Mouse (Mus musculus): ENCODE data around the gene Sptbn1. TPM values are rescaled to one million over a fixed set of nuclear protein-coding genes. Genes with fewer than 3 reads are reported as not detected.
"Not testable (repeated sequence)": the region's sequence is repeated elsewhere in the genome, so short reads cannot be mapped to it uniquely, and the experiment has no call there.

Sptbn1 gene
- polyA plus RNA-seq, 1 experiment from 2014 or later: 66.6 TPM

GRCm38 (mm10) chr11:30268648-30269375 lies 837 bp upstream of the Sptbn1 start:
- DNase-seq (ENCODE audit: low spot score): no peak
- H3K36me3 ChIP-seq (replicated peaks): no peaks in the 10 kb centered on the region
- peaks cover 10% of the 10 kb centered on the region for H3K27me3 ChIP-seq (replicated peaks; ENCODE audit: low read depth, poor library complexity, severe bottlenecking)
- H3K9me3 ChIP-seq: no peaks in the 10 kb centered on the region
- peaks cover 20% of the 10 kb centered on the region for H3K4me1 ChIP-seq
- peak overlapping the region; percentile 79 for H3K4me3 ChIP-seq
- WGBS: 6% methylated on average over 15 of the region's 15 CpGs
- peak overlapping the region; percentile 93 for H3K27ac ChIP-seq (replicated peaks)

- no peaks in the 10 kb centered on the region for H3K9me3 ChIP-seq
These were observed 711 bp downstream of the Sptbn1 start for GRCm38 (mm10) chr11:30267036-30267891.

GRCm38 (mm10) chr11:30266691-30267035 lies 1.3 kb downstream of the Sptbn1 start:
- peak; percentile 60 for DNase-seq (ENCODE audit: low spot score)
- H3K4me3 ChIP-seq: peak overlapping the region; percentile 79
- H3K36me3 ChIP-seq (replicated peaks): no peaks in the 10 kb centered on the region
- WGBS: 4% methylated on average over 7 of the region's 7 CpGs
- no peaks in the 10 kb centered on the region for H3K9me3 ChIP-seq
- peak overlapping the region; percentile 93 for H3K27ac ChIP-seq (replicated peaks)
- H3K4me1 ChIP-seq: peaks cover 20% of the 10 kb centered on the region
- peaks cover 10% of the 10 kb centered on the region for H3K27me3 ChIP-seq (replicated peaks; ENCODE audit: low read depth, poor library complexity, severe bottlenecking)

More at GRCm38 (mm10) chr11:30267036-30267891, 711 bp downstream of the Sptbn1 start:
- no peaks in the 10 kb centered on the region for H3K36me3 ChIP-seq (replicated peaks)
- WGBS: under 1% methylated on average over 69 of the region's 69 CpGs
- DNase-seq (ENCODE audit: low spot score): no peak
- peak overlapping the region; percentile 93 for H3K27ac ChIP-seq (replicated peaks)
- H3K27me3 ChIP-seq (replicated peaks; ENCODE audit: low read depth, poor library complexity, severe bottlenecking): peaks cover 10% of the 10 kb centered on the region
- H3K4me1 ChIP-seq: peaks cover 20% of the 10 kb centered on the region
- H3K4me3 ChIP-seq: peak overlapping the region; percentile 79

GRCm38 (mm10) chr11:30265666-30266065 lies 2.3 kb downstream of the Sptbn1 start:
- Histone ChIP-seq H3K27me3 (replicated peaks; ENCODE audit: low read depth, poor library complexity, severe bottlenecking) (peaks cover 10% of the 10 kb centered on the region), H3K36me3 (replicated peaks) (no peaks in the 10 kb centered on the region), H3K9me3 (no peaks in the 10 kb centered on the region), H3K27ac (replicated peaks) (no peak overlapping the region), H3K4me1 (peaks cover 20% of the 10 kb centered on the region), H3K4me3 (peak overlapping the region; percentile 79; the same call in 1 of the 2 replicates)
- WGBS: 85% methylated on average over 2 of the region's 2 CpGs
- DNase-seq (ENCODE audit: low spot score): no peak

GRCm38 (mm10) chr11:30263627-30264026 lies 4.3 kb downstream of the Sptbn1 start:
- Histone ChIP-seq H3K4me3 (no peak overlapping the region), H3K36me3 (replicated peaks) (no peaks in the 10 kb centered on the region), H3K9me3 (no peaks in the 10 kb centered on the region), H3K4me1 (peaks cover 15% of the 10 kb centered on the region), H3K27ac (replicated peaks) (no peak overlapping the region), H3K27me3 (replicated peaks; ENCODE audit: low read depth, poor library complexity, severe bottlenecking) (no peaks in the 10 kb centered on the region; the same call in 1 of the 2 replicates)
- DNase-seq (ENCODE audit: low spot score): no peak
- 85% methylated on average over 2 of the region's 2 CpGs for WGBS

GRCm38 (mm10) chr11:30258739-30259350 lies 9.1 kb downstream of the Sptbn1 start:
- no peak overlapping the region for H3K4me3 ChIP-seq
- no peaks in the 10 kb centered on the region for H3K27me3 ChIP-seq (replicated peaks; ENCODE audit: low read depth, poor library complexity, severe bottlenecking)
- 84% methylated on average over 6 of the region's 6 CpGs for WGBS
- no peak overlapping the region for H3K27ac ChIP-seq (replicated peaks)
- no peak for DNase-seq (ENCODE audit: low spot score)
- no peaks in the 10 kb centered on the region for H3K9me3 ChIP-seq
- no peaks in the 10 kb centered on the region for H3K4me1 ChIP-seq
- no peaks in the 10 kb centered on the region for H3K36me3 ChIP-seq (replicated peaks)

- Histone ChIP-seq H3K4me3 (no peak overlapping the region), H3K4me1 (no peaks in the 10 kb centered on the region), H3K27ac (replicated peaks) (no peak overlapping the region), H3K36me3 (replicated peaks) (no peaks in the 10 kb centered on the region), H3K9me3 (no peaks in the 10 kb centered on the region), H3K27me3 (replicated peaks; ENCODE audit: low read depth, poor library complexity, severe bottlenecking) (no peaks in the 10 kb centered on the region)
- WGBS: 75% methylated on average over 1 of the region's 1 CpGs
- no peak for DNase-seq (ENCODE audit: low spot score)
These were observed 10.2 kb downstream of the Sptbn1 start for GRCm38 (mm10) chr11:30257812-30258211.

- H3K4me3 ChIP-seq: no peak overlapping the region
- DNase-seq (ENCODE audit: low spot score): no peak
- H3K27ac ChIP-seq (replicated peaks): no peak overlapping the region
- H3K36me3 ChIP-seq (replicated peaks): no peaks in the 10 kb centered on the region
- no peaks in the 10 kb centered on the region for H3K9me3 ChIP-seq
- H3K27me3 ChIP-seq (replicated peaks; ENCODE audit: low read depth, poor library complexity, severe bottlenecking): no peaks in the 10 kb centered on the region
- no peaks in the 10 kb centered on the region for H3K4me1 ChIP-seq
These were observed 10.9 kb downstream of the Sptbn1 start for GRCm38 (mm10) chr11:30257085-30257484.

GRCm38 (mm10) chr11:30256491-30256890 lies 11.5 kb downstream of the Sptbn1 start:
- H3K27me3 ChIP-seq (replicated peaks; ENCODE audit: low read depth, poor library complexity, severe bottlenecking): no peaks in the 10 kb centered on the region
- no peak for DNase-seq (ENCODE audit: low spot score)
- no peak overlapping the region for H3K27ac ChIP-seq (replicated peaks)
- H3K36me3 ChIP-seq (replicated peaks): no peaks in the 10 kb centered on the region
- no peaks in the 10 kb centered on the region for H3K4me1 ChIP-seq
- WGBS: 89% methylated on average over 5 of the region's 5 CpGs
- H3K9me3 ChIP-seq: no peaks in the 10 kb centered on the region
- H3K4me3 ChIP-seq: no peak overlapping the region

GRCm38 (mm10) chr11:30255211-30255610 lies 12.8 kb downstream of the Sptbn1 start:
- H3K27me3 ChIP-seq (replicated peaks; ENCODE audit: low read depth, poor library complexity, severe bottlenecking); DNase-seq (ENCODE audit: low spot score); H3K36me3 ChIP-seq (replicated peaks); H3K27ac ChIP-seq (replicated peaks); H3K4me1 ChIP-seq; H3K4me3 ChIP-seq; H3K9me3 ChIP-seq: not testable (repeated sequence)
- 95% methylated on average over 3 of the region's 3 CpGs for WGBS

- no peaks in the 10 kb centered on the region for H3K36me3 ChIP-seq (replicated peaks)
- 92% methylated on average over 11 of the region's 11 CpGs for WGBS
- no peak for DNase-seq (ENCODE audit: low spot score)
These were observed 16.6 kb downstream of the Sptbn1 start for GRCm38 (mm10) chr11:30251294-30251904.

GRCm38 (mm10) chr11:30249452-30250016 lies 18.4 kb downstream of the Sptbn1 start:
- Histone ChIP-seq H3K4me1 (no peaks in the 10 kb centered on the region), H3K9me3 (no peaks in the 10 kb centered on the region), H3K27me3 (replicated peaks; ENCODE audit: low read depth, poor library complexity, severe bottlenecking) (no peaks in the 10 kb centered on the region), H3K4me3 (no peak overlapping the region), H3K27ac (replicated peaks) (no peak overlapping the region), H3K36me3 (replicated peaks) (no peaks in the 10 kb centered on the region)
- DNase-seq (ENCODE audit: low spot score): no peak
- 89% methylated on average over 4 of the region's 4 CpGs for WGBS

More at GRCm38 (mm10) chr11:30251294-30251904, 16.6 kb downstream of the Sptbn1 start:
- no peaks in the 10 kb centered on the region for H3K27me3 ChIP-seq (replicated peaks; ENCODE audit: low read depth, poor library complexity, severe bottlenecking)
- H3K4me3 ChIP-seq: no peak overlapping the region
- no peaks in the 10 kb centered on the region for H3K9me3 ChIP-seq
- H3K4me1 ChIP-seq: no peaks in the 10 kb centered on the region
- H3K27ac ChIP-seq (replicated peaks): no peak overlapping the region
